Mouse (Mus musculus) lung, adult 2 months (tissue): ENCODE data around the gene Klhl18. TPM values are rescaled to one million over a fixed set of nuclear protein-coding genes. Genes with fewer than 3 reads are reported as not detected.
A peak's percentile ranks its signal among the peaks of the same experiment; 100 is the strongest.

ENCODE experiments used
- DNase-seq: peaks from one replicate; pipeline ENCODE4 v3.0.0; 2022
- H3K4me1 ChIP-seq: fragments of 200-500 bp; 2 replicates; pipeline ENCODE4 v1.6.1; 2011; ENCODE audit warnings: low read length; ENCODE audit not compliant: control insufficient read depth, insufficient read depth
- H3K4me3 ChIP-seq: fragments of 200-500 bp; replicated peaks from 2 replicates; pipeline ENCODE3; 2011; ENCODE audit warnings: low read depth, mild to moderate bottlenecking, control low read depth, low read length; ENCODE audit errors: extremely low read depth
- CTCF ChIP-seq: fragments of 200-500 bp; IDR thresholded peaks from 2 replicates; pipeline ENCODE4 v1.5.1; 2011; ENCODE audit warnings: mild to moderate bottlenecking, low read length, control low read depth; ENCODE audit not compliant: insufficient read depth
- POLR2A ChIP-seq: fragments of 200-500 bp; IDR thresholded peaks from 2 replicates; pipeline ENCODE4 v1.6.1; 2011; ENCODE audit warnings: low read depth, mild to moderate bottlenecking, control low read depth, low read length, borderline replicate concordance; ENCODE audit errors: extremely low read depth
- WGBS: fragments of 180-500 bp; shearing (Covaris S2); methylation state at CpG from one replicate; pipeline ENCODE4 v1.1.7; 2018; 5-methylcytosine and 5-hydroxymethylcytosine counted together
- polyA plus RNA-seq: library from polyadenylated mRNA; depleted of rRNA; stranded (reverse); fragments of >200 nt; gene quantifications from 2 replicates; pipeline ENCODE4 v1.2.3, GENCODE M21; 2012

Klhl18 gene
- polyA plus RNA-seq, 1 experiment, result 21.1 TPM

GRCm38 (mm10) chr9:110460884-110461815 is 15.3 kb downstream of the Klhl18 start:
- Histone ChIP-seq H3K4me1 (peaks cover 7% of the 10 kb centered on the region; the same call in 1 of the 2 replicates), H3K4me3 (no peak overlapping the region)
- TF ChIP-seq POLR2A (no peak), CTCF (no peak)
- no peak for DNase-seq
- 63% methylated on average over 18 of the region's 18 CpGs for WGBS

GRCm38 (mm10) chr9:110459145-110459727 is 17.3 kb downstream of the Klhl18 start:
- H3K4me3 ChIP-seq, result no peak overlapping the region
- DNase-seq, result no peak
- peaks cover 7% of the 10 kb centered on the region; the same call in 1 of the 2 replicates for H3K4me1 ChIP-seq
- no peak for TF ChIP-seq CTCF
- no peak for TF ChIP-seq POLR2A
- WGBS, result 17% methylated on average over 2 of the region's 2 CpGs

GRCm38 (mm10) chr9:110457926-110458325 is 18.6 kb downstream of the Klhl18 start:
- DNase-seq, result no peak
- 75% methylated on average over 3 of the region's 3 CpGs for WGBS
- Histone ChIP-seq H3K4me3 (no peak overlapping the region), H3K4me1 (peaks cover 7% of the 10 kb centered on the region; the same call in 1 of the 2 replicates)
- TF ChIP-seq POLR2A (no peak), CTCF (no peak)

DNA sequence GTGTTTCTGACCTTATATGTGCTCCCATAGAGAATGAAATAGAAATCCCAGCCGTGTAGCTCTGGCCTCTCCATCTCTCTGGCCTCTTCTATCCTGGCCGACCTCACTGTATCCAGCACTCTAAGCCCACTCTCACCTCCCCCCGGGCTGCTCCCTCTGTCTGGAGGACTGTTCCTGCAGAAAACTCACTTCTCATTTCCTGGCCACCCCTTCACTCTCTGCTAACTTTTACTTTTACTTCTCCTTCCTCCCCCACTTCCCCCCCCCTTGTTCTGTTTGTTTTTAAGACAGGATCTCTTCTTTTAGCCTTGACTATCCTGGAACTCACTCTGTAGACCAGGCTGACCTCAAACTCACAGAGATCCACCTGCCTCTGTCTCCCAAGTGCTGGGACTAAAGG is 24.0 kb downstream of the Klhl18 start:
- WGBS, result 58% methylated on average over 3 of the region's 3 CpGs
- DNase-seq, result no peak
- Histone ChIP-seq H3K4me1 (peaks cover 6% of the 10 kb centered on the region), H3K4me3 (no peak overlapping the region)
- no peak for TF ChIP-seq CTCF
- no peak for TF ChIP-seq POLR2A

DNA sequence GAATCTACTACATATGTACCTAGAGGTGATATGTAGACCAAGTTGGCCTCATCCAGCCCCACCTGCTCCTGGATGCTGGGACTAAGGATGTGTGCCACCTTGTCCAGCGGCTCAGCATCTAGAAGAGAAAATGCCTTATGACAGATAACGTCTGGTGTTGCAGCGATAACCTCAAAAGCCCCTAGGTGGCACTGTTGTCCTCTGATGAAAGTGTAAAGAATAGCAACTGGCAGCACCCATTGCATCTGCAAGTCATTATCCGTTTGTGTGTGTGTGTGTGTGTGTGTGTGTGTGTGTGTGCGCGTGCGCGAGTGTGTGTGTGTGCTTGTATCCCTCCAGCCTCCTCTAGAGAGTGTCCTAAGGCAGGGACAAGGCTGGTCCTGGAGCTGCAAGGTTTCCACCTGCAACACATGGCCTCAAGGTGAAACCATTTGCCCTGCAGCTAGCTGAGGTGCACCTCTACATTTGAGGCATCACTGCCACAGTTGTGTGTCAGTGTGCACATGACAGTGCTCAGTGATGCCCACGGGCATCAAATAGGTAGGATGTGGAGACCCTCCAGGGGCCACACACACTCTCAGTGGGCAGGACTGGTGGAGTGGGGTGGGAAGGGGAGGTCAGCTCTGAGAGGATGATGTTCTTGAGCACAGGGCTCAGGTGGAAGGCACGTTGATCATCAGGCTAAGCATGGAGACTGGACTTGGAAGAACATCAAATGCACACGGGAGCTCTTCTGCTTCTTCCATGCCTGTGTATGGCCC is 27.5 kb downstream of the Klhl18 start:
- peak; percentile 59 for DNase-seq
- WGBS, result 18% methylated on average over 11 of the region's 11 CpGs
- Histone ChIP-seq H3K4me1 (peaks cover 6% of the 10 kb centered on the region), H3K4me3 (no peak overlapping the region)
- TF ChIP-seq CTCF (peak; percentile 40), POLR2A (no peak)

GRCm38 (mm10) chr9:110448356-110448755 is 28.1 kb downstream of the Klhl18 start:
- no peak overlapping the region for H3K4me3 ChIP-seq
- no peak for DNase-seq
- TF ChIP-seq CTCF, result no peak
- TF ChIP-seq POLR2A, result no peak
- 87% methylated on average over 15 of the region's 15 CpGs for WGBS
- H3K4me1 ChIP-seq, result peaks cover 6% of the 10 kb centered on the region

DNA sequence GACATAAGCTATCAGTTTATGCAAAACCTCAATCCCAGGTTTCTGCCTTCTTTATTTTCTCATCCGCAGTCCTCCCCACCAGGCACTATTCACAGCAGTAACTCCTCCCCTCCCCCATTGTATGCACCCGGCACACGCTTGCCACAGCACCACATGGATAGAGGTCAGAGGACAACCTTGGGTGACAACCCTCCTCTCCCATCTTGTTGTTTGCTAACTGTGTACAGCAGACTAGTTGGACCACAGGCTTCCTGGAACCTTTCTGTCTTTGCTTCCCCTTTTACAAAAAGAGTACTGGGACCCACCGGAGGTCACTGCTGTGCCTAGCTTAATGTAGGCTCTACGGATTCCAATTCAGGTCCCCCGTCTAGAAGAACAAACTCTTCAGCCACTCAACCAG is 35.9 kb downstream of the Klhl18 start:
- Histone ChIP-seq H3K4me3 (no peak overlapping the region), H3K4me1 (no peaks in the 10 kb centered on the region)
- 78% methylated on average over 6 of the region's 6 CpGs for WGBS
- DNase-seq, result no peak
- TF ChIP-seq POLR2A (no peak), CTCF (no peak)

GRCm38 (mm10) chr9:110440049-110440448 is 36.4 kb downstream of the Klhl18 start:
- H3K4me3 ChIP-seq, result no peak overlapping the region
- TF ChIP-seq CTCF (no peak), POLR2A (no peak)
- DNase-seq, result no peak
- no peaks in the 10 kb centered on the region for H3K4me1 ChIP-seq
- 34% methylated on average over 5 of the region's 5 CpGs for WGBS

DNA sequence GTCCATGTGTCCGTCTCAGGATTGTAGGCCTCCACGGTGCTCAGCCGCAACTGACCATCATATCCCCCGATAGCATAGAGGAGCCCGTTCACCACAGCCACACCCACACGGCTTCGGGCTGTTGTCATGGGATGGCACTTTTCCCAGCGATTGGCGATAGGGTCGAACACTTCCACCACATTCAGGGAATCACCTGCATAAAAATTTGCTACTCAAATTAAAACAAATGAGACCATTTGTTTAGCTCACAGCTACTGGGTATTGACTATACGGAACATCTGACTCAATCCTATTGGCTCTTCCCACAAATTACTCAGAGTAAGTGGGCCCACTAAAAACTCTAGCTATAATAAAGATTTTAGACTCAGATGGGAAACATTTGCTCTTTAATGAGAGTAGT is 40.5 kb downstream of the Klhl18 start:
- DNase-seq, result no peak
- 94% methylated on average over 11 of the region's 11 CpGs for WGBS
- H3K4me1 ChIP-seq, result no peaks in the 10 kb centered on the region
- no peak overlapping the region for H3K4me3 ChIP-seq
- no peak for TF ChIP-seq POLR2A
- TF ChIP-seq CTCF, result no peak
